Mouse (Mus musculus) B cell, adult 2 months (primary cell): ENCODE results near the gene Cd207.
A peak's percentile ranks its signal among the peaks of the same experiment; 100 is the strongest.
"Not testable (repeated sequence)": the region's sequence is repeated elsewhere in the genome, so short reads cannot be mapped to it uniquely, and the experiment has no call there.

Experiments
- DNase-seq, 2 experiments: peaks; one replicate each; pipeline ENCODE4 v3.0.0; 2022

Cd207 gene

GRCm38 (mm10) chr6:83697932-83698331 lies 20.3 kb upstream of the Cd207 start:
- no peak for DNase-seq

GRCm38 (mm10) chr6:83696684-83697083 lies 19.0 kb upstream of the Cd207 start:
- no peak for DNase-seq

GRCm38 (mm10) chr6:83695731-83696130 lies 18.1 kb upstream of the Cd207 start:
- no peak for DNase-seq

GRCm38 (mm10) chr6:83693835-83694234 lies 16.2 kb upstream of the Cd207 start:
- peak; percentile 60 to 61 for DNase-seq

GRCm38 (mm10) chr6:83692962-83693361 lies 15.3 kb upstream of the Cd207 start:
- DNase-seq: no peak

- DNase-seq: no peak
These were observed 13.3 kb upstream of the Cd207 start for GRCm38 (mm10) chr6:83690936-83691335.

- peak; percentile 54 to 62 for DNase-seq
These were observed 12.6 kb upstream of the Cd207 start for GRCm38 (mm10) chr6:83690277-83690676.

GRCm38 (mm10) chr6:83689374-83689773 lies 11.7 kb upstream of the Cd207 start:
- no peak for DNase-seq

- DNase-seq: peak; percentile 70 to 73
These were observed 4.3 kb downstream of the Cd207 start for GRCm38 (mm10) chr6:83673395-83673794.

- DNase-seq: no peak
These were observed 12.6 kb downstream of the Cd207 start for GRCm38 (mm10) chr6:83665009-83665408.

GRCm38 (mm10) chr6:83660821-83661220 lies 16.8 kb downstream of the Cd207 start:
- DNase-seq: no peak

GRCm38 (mm10) chr6:83656087-83656486 lies 21.6 kb downstream of the Cd207 start, which contains the start of gene Clec4f:
TSS of gene Clec4f (minus strand) at chr6:83656187.
- no peak for DNase-seq

- no peak for DNase-seq
These were observed 30.9 kb downstream of the Cd207 start for GRCm38 (mm10) chr6:83646715-83647114.

GRCm38 (mm10) chr6:83635329-83635728 lies 42.3 kb downstream of the Cd207 start:
- DNase-seq: no peak

- DNase-seq: not testable (repeated sequence)
These were observed 43.0 kb downstream of the Cd207 start for GRCm38 (mm10) chr6:83634631-83635030.

GRCm38 (mm10) chr6:83634106-83634505 lies 43.6 kb downstream of the Cd207 start:
- DNase-seq: not testable (repeated sequence)

- DNase-seq: no peak
These were observed 45.8 kb downstream of the Cd207 start for GRCm38 (mm10) chr6:83631815-83632214.

GRCm38 (mm10) chr6:83626781-83627180 lies 50.9 kb downstream of the Cd207 start:
- DNase-seq: no peak
